20 mouse cellular contexts compared by ENCODE assay signal in genomic region chr15:25187881-25188326, GRCm38 (mm10).
DNase-seq lines count a peak whose midpoint lies in the region; ATAC-seq and TF ChIP-seq lines count a peak whose summit lies in the region.
"Had no signal": no experiment of that assay in that cellular context is flagged by ENCODE, and none has a peak within 500 bp of the region (broad histone marks: within the 10 kb centered on the region; RNA-seq: fewer than 3 reads in every experiment).

No protein-coding gene starts in this region.

- no peak overlapping the region for H3K4me3 ChIP-seq in forebrain, embryonic 15.5 days
- no peak overlapping the region for H3K4me3 ChIP-seq in forebrain, embryonic 10.5 days
- no peak overlapping the region for H3K4me3 ChIP-seq in liver, adult 2 months (ENCODE audit: insufficient read depth, low read depth, low read length)
- no peak overlapping the region for H3K4me3 ChIP-seq in liver, embryonic 11.5 days (ENCODE audit: low read depth, low read length)
- H3K4me3 ChIP-seq in forebrain, embryonic 16.5 days (replicated peaks; ENCODE audit: low read length) = no peak overlapping the region
- H3K4me3 ChIP-seq: gastrocnemius, adult 2 months; heart, embryonic 10.5 days; kidney, embryonic 15.5 days; left cerebral cortex, adult 2 months; megakaryocyte, embryonic 14.5 days had no signal

- H3K79me2 ChIP-seq in liver, adult 2 months (ENCODE audit: control insufficient read depth, insufficient read depth, low read length) = no peaks in the 10 kb centered on the region

- no peak for TF ChIP-seq POLR2A in liver, adult 2 months (IDR thresholded peaks at IDR 0.05; ENCODE audit: extremely low read depth, insufficient read depth, low read length)

- 49% methylated on average over 2 of the region's 2 CpGs for WGBS in forebrain, embryonic 15.5 days
- WGBS in forebrain, embryonic 10.5 days = 66% methylated on average over 2 of the region's 2 CpGs
- 41% methylated on average over 2 of the region's 2 CpGs for WGBS in liver, adult 2 months
- WGBS in liver, embryonic 11.5 days = 55% methylated on average over 2 of the region's 2 CpGs
- WGBS in forebrain, embryonic 16.5 days = 43% methylated on average over 2 of the region's 2 CpGs

- H3K9ac ChIP-seq in forebrain, embryonic 15.5 days (replicated peaks) = no peak overlapping the region
- H3K9ac ChIP-seq in liver, adult 2 months (ENCODE audit: low read depth, low read length) = no peak overlapping the region
- no peak overlapping the region for H3K9ac ChIP-seq in liver, embryonic 11.5 days (ENCODE audit: low read depth, low read length)
- no peak overlapping the region for H3K9ac ChIP-seq in forebrain, embryonic 16.5 days (replicated peaks; ENCODE audit: low read depth, low read length)
- H3K9ac ChIP-seq: kidney, embryonic 15.5 days had no signal

- H3K27ac ChIP-seq in forebrain, embryonic 15.5 days (replicated peaks) = no peak overlapping the region
- no peak overlapping the region for H3K27ac ChIP-seq in forebrain, embryonic 10.5 days
- no peak overlapping the region for H3K27ac ChIP-seq in liver, adult 2 months (replicated peaks; ENCODE audit: insufficient read depth, low read depth, low read length)
- H3K27ac ChIP-seq in liver, embryonic 11.5 days (ENCODE audit: low read depth, low read length) = no peak overlapping the region
- no peak overlapping the region for H3K27ac ChIP-seq in forebrain, embryonic 16.5 days (ENCODE audit: low read length)
- H3K27ac ChIP-seq: gastrocnemius, adult 2 months; heart, embryonic 10.5 days; kidney, embryonic 15.5 days; left cerebral cortex, adult 2 months had no signal

- TF ChIP-seq CTCF in liver, adult 2 months (IDR thresholded peaks at IDR 0.05; ENCODE audit: low read depth, low read length) = no peak

- H3K4me2 ChIP-seq in forebrain, embryonic 15.5 days (replicated peaks) = no peak overlapping the region
- H3K4me2 ChIP-seq in liver, embryonic 11.5 days = no peak overlapping the region
- no peak overlapping the region for H3K4me2 ChIP-seq in forebrain, embryonic 16.5 days (ENCODE audit: low read length)
- H3K4me2 ChIP-seq: kidney, embryonic 15.5 days had no signal

- DNase-seq in forebrain, embryonic 10.5 days (ENCODE audit: extremely low spot score, low spot score) = no peak
- DNase-seq in liver, adult 2 months (ENCODE audit: extremely low read depth, low read depth, low spot score) = peak; percentile 85
- no peak for DNase-seq in liver, embryonic 11.5 days (ENCODE audit: low spot score)
- peak; percentile 71 for DNase-seq in retina, embryonic 14.5 days (ENCODE audit: low spot score)
- DNase-seq in left cerebral cortex, adult 11 months (ENCODE audit: low spot score) = no peak
- DNase-seq: adrenal gland, adult 2 months; cerebellum, postnatal 10 days; gastrocnemius, adult 2 months; left cerebral cortex, postnatal 4 days; liver; lung, adult 18-20 months; thymus, postnatal 14 days had no signal

- H3K27me3 ChIP-seq in forebrain, embryonic 15.5 days = no peaks in the 10 kb centered on the region
- no peaks in the 10 kb centered on the region for H3K27me3 ChIP-seq in forebrain, embryonic 10.5 days (ENCODE audit: poor library complexity, severe bottlenecking)
- no peaks in the 10 kb centered on the region for H3K27me3 ChIP-seq in liver, adult 2 months (ENCODE audit: control insufficient read depth, insufficient read depth, low read length)
- H3K27me3 ChIP-seq in liver, embryonic 11.5 days (replicated peaks; ENCODE audit: control insufficient read depth, insufficient read depth, low read length) = no peaks in the 10 kb centered on the region
- H3K27me3 ChIP-seq in forebrain, embryonic 16.5 days (replicated peaks; ENCODE audit: control insufficient read depth, insufficient read depth, low read length) = no peaks in the 10 kb centered on the region
- H3K27me3 ChIP-seq: kidney, embryonic 15.5 days; megakaryocyte, embryonic 14.5 days had no signal

- ATAC-seq in forebrain, embryonic 15.5 days (replicated peaks) = peak; percentile 43; the same call in 1 of the 2 replicates
- no peak for ATAC-seq in liver, embryonic 11.5 days (replicated peaks; ENCODE audit: low FRiP score)
- ATAC-seq in forebrain, embryonic 16.5 days = peak; percentile 47
- ATAC-seq in monocyte, adult 5-6 weeks (replicated peaks; ENCODE audit: insufficient number of reproducible peaks, low FRiP score, low TSS enrichment, poor library complexity, severe bottlenecking) = no peak
- ATAC-seq: midbrain, embryonic 16.5 days had no signal

- H3K36me3 ChIP-seq in forebrain, embryonic 15.5 days = no peaks in the 10 kb centered on the region
- no peaks in the 10 kb centered on the region for H3K36me3 ChIP-seq in forebrain, embryonic 10.5 days (replicated peaks)
- no peaks in the 10 kb centered on the region for H3K36me3 ChIP-seq in liver, adult 2 months (ENCODE audit: control insufficient read depth, insufficient read depth, low read length)
- no peaks in the 10 kb centered on the region for H3K36me3 ChIP-seq in liver, embryonic 11.5 days (ENCODE audit: control insufficient read depth, insufficient read depth, low read length)
- H3K36me3 ChIP-seq in forebrain, embryonic 16.5 days (ENCODE audit: control insufficient read depth, insufficient read depth) = no peaks in the 10 kb centered on the region
- H3K36me3 ChIP-seq: heart, embryonic 10.5 days; kidney, embryonic 15.5 days had no signal

- H3K9me3 ChIP-seq in forebrain, embryonic 15.5 days = no peaks in the 10 kb centered on the region
- H3K9me3 ChIP-seq in forebrain, embryonic 10.5 days = no peaks in the 10 kb centered on the region
- no peaks in the 10 kb centered on the region for H3K9me3 ChIP-seq in liver, embryonic 11.5 days (ENCODE audit: control insufficient read depth, low read length)
- no peaks in the 10 kb centered on the region for H3K9me3 ChIP-seq in forebrain, embryonic 16.5 days (ENCODE audit: control insufficient read depth, low read length)
- H3K9me3 ChIP-seq: heart, embryonic 10.5 days; kidney, embryonic 15.5 days; megakaryocyte, embryonic 14.5 days had no signal

- H3K4me1 ChIP-seq in forebrain, embryonic 15.5 days = 0 out of 2 replicates have a peak, but pooled peaks cover 4% of the 10 kb centered on the region
- no peaks in the 10 kb centered on the region; the same call in 1 of the 2 replicates for H3K4me1 ChIP-seq in forebrain, embryonic 10.5 days
- peaks cover 3% of the 10 kb centered on the region; the same call in 1 of the 2 replicates for H3K4me1 ChIP-seq in liver, adult 2 months (ENCODE audit: control insufficient read depth, insufficient read depth, low read length)
- H3K4me1 ChIP-seq in liver, embryonic 11.5 days (replicated peaks; ENCODE audit: control insufficient read depth, insufficient read depth, low read length) = no peaks in the 10 kb centered on the region
- H3K4me1 ChIP-seq in forebrain, embryonic 16.5 days (replicated peaks; ENCODE audit: control insufficient read depth, insufficient read depth, low read length) = no peaks in the 10 kb centered on the region
- H3K4me1 ChIP-seq: heart, embryonic 10.5 days; kidney, embryonic 15.5 days had no signal

Comparison
In these comparisons a context has a peak if more than half of its experiments do, and no peak if none do; other contexts are left out.
1. DNase-seq: peak in liver, adult 2 months (single experiment) and retina, embryonic 14.5 days (single experiment); none in forebrain, embryonic 10.5 days (single experiment), liver, embryonic 11.5 days (single experiment) and left cerebral cortex, adult 11 months (single experiment).
2. ATAC-seq: peak in forebrain, embryonic 15.5 days (single experiment) and forebrain, embryonic 16.5 days (single experiment); none in liver, embryonic 11.5 days (single experiment) and monocyte, adult 5-6 weeks (single experiment).